Mouse (Mus musculus): ENCODE measurements at regions not wholly inside any gene's neighbourhood (a gene's known extent, or its start where the extent isn't known, plus 50 kb on each side); places are given as distances from the start of the nearest gene placed in this dataset.

GRCm38 (mm10) chr12:42070401-42070800, 584.2 kb upstream of the Lrrn3 start:
- TF ChIP-seq CTCF (IDR thresholded peaks at IDR 0.05; ENCODE audit: control insufficient read depth, insufficient read depth, insufficient read length) (no peak), MAX (IDR thresholded peaks at IDR 0.05) (no peak)

All from C2C12 (cell line).